ENCODE assay signal across 12 mouse cellular contexts in genomic region chr14:61161367-61162334, GRCm38 (mm10). TPM values are rescaled to one million over a fixed set of nuclear protein-coding genes. Genes with fewer than 3 reads are reported as not detected.
DNase-seq lines count a peak whose midpoint lies in the region; ATAC-seq lines count a peak whose summit lies in the region.
"Had no signal": no experiment of that assay in that cellular context is flagged by ENCODE, and none has a peak within 500 bp of the region (broad histone marks: within the 10 kb centered on the region; RNA-seq: fewer than 3 reads in every experiment).

No protein-coding gene starts in this region.

- ATAC-seq in kidney, embryonic 15.5 days (replicated peaks; ENCODE audit: low FRiP score): no peak; the same call in 1 of the 2 replicates
- peak; percentile 48; the same call in 1 of the 2 replicates for ATAC-seq in intestine, embryonic 16.5 days

- WGBS in kidney, embryonic 15.5 days: 60% methylated on average over 10 of the region's 10 CpGs
- WGBS in intestine, embryonic 16.5 days: 53% methylated on average over 10 of the region's 10 CpGs

- peak overlapping the region; percentile 62 for H3K27ac ChIP-seq in kidney, embryonic 15.5 days
- H3K27ac ChIP-seq in intestine, embryonic 16.5 days (ENCODE audit: low read length): peak overlapping the region; percentile 28
- H3K27ac ChIP-seq: hindbrain, embryonic 10.5 days; liver, embryonic 13.5 days had no signal

- H3K36me3 ChIP-seq in kidney, embryonic 15.5 days: no peaks in the 10 kb centered on the region
- no peaks in the 10 kb centered on the region for H3K36me3 ChIP-seq in intestine, embryonic 16.5 days (ENCODE audit: control insufficient read depth, insufficient read depth, low read length)
- H3K36me3 ChIP-seq: hindbrain, embryonic 10.5 days; liver, embryonic 13.5 days had no signal

- H3K9me3 ChIP-seq in kidney, embryonic 15.5 days (replicated peaks): no peaks in the 10 kb centered on the region
- H3K9me3 ChIP-seq in intestine, embryonic 16.5 days (ENCODE audit: control insufficient read depth, low read length): no peaks in the 10 kb centered on the region
- H3K9me3 ChIP-seq: hindbrain, embryonic 10.5 days; liver, embryonic 13.5 days had no signal

- H3K4me3 ChIP-seq in kidney, embryonic 15.5 days (replicated peaks): no peak overlapping the region
- H3K4me3 ChIP-seq in intestine, embryonic 16.5 days (ENCODE audit: low read length): no peak overlapping the region
- H3K4me3 ChIP-seq: hindbrain, embryonic 10.5 days; liver, embryonic 13.5 days had no signal

- no peak overlapping the region for H3K4me2 ChIP-seq in kidney, embryonic 15.5 days
- no peak overlapping the region for H3K4me2 ChIP-seq in intestine, embryonic 16.5 days (ENCODE audit: low read depth, low read length)
- H3K4me2 ChIP-seq: liver, embryonic 13.5 days had no signal

- H3K9ac ChIP-seq in kidney, embryonic 15.5 days: no peak overlapping the region
- H3K9ac ChIP-seq in intestine, embryonic 16.5 days (ENCODE audit: low read depth, low read length): no peak overlapping the region
- H3K9ac ChIP-seq: liver, embryonic 13.5 days had no signal

- peaks cover 2% of the 10 kb centered on the region; the same call in 1 of the 2 replicates for H3K4me1 ChIP-seq in kidney, embryonic 15.5 days
- H3K4me1 ChIP-seq in intestine, embryonic 16.5 days (ENCODE audit: control insufficient read depth, insufficient read depth, low read length): peaks cover 3% of the 10 kb centered on the region

- no peak for DNase-seq in kidney, adult 8-10 months
- peak; percentile 14 for DNase-seq in NIH3T3 (ENCODE audit: low read depth)
- DNase-seq in heart, adult 18-20 months: peak; percentile 48 to 70
- DNase-seq in thymus, adult 18-20 months: no peak
- DNase-seq in retina, embryonic 14.5 days (ENCODE audit: low spot score): no peak
- DNase-seq: adrenal gland, postnatal 10 days; liver, embryonic 13.5 days; right cerebral cortex, postnatal 14 days; thymus, postnatal 36 days had no signal

- H3K27me3 ChIP-seq in kidney, embryonic 15.5 days: no peaks in the 10 kb centered on the region
- no peaks in the 10 kb centered on the region for H3K27me3 ChIP-seq in intestine, embryonic 16.5 days (replicated peaks; ENCODE audit: control insufficient read depth, insufficient read depth, low read length)
- H3K27me3 ChIP-seq: liver, embryonic 13.5 days had no signal

RNA-seq across cellular contexts. Expression of gene Sacs, which starts 23.4 kb away (rescaled TPM):
- polyA plus RNA-seq in kidney, embryonic 15.5 days (2015; fragmentation: Nextera tagmentation; extraction: Ambion mirVana): 1.9 and 2.2 TPM in 2 replicates
- total RNA-seq in heart, adult 18-20 months (2021): 10 to 100 TPM; 20.9 to 21.0 TPM
- 1.1 TPM in 2 replicates for polyA plus RNA-seq in intestine, embryonic 16.5 days (2015; fragmentation: Nextera tagmentation; extraction: Ambion mirVana)

Comparison
In these comparisons a context has a peak if more than half of its experiments do, and no peak if none do; other contexts are left out.
1. DNase-seq: peak in NIH3T3 (single experiment) and heart, adult 18-20 months (2 of 2); none in kidney, adult 8-10 months (0 of 2), thymus, adult 18-20 months (0 of 2) and retina, embryonic 14.5 days (single experiment).